Mouse (Mus musculus) forebrain, embryonic 16.5 days (tissue): ENCODE data around the gene Ggt5. TPM values are rescaled to one million over a fixed set of nuclear protein-coding genes. Genes with fewer than 3 reads are reported as not detected.
"Not testable (repeated sequence)": the region's sequence is repeated elsewhere in the genome, so short reads cannot be mapped to it uniquely, and the experiment has no call there.

ENCODE experiments used
- ATAC-seq: fragments of 200-750 bp; cut with Nextera tagmentation; 2 replicates; pipeline ENCODE4 v1.8.0; 2017; ENCODE audit warnings: mild to moderate bottlenecking, moderate library complexity
- H3K27ac ChIP-seq: fragments of 300-500 bp; sonication (generic); 2 replicates; pipeline ENCODE4 v1.5.1; 2014; ENCODE audit warnings: low read length, control low read depth
- H3K27me3 ChIP-seq: fragments of 300-500 bp; sonication (generic); replicated peaks from 2 replicates; pipeline ENCODE4 v1.6.1; 2014; ENCODE audit warnings: low read length; ENCODE audit not compliant: control insufficient read depth, insufficient read depth
- H3K36me3 ChIP-seq: fragments of 300-500 bp; sonication (generic); 2 replicates; pipeline ENCODE4 v1.6.1; 2014; ENCODE audit not compliant: control insufficient read depth, insufficient read depth
- H3K4me1 ChIP-seq: fragments of 300-500 bp; sonication (generic); replicated peaks from 2 replicates; pipeline ENCODE4 v1.6.1; 2014; ENCODE audit warnings: low read length; ENCODE audit not compliant: control insufficient read depth, insufficient read depth
- H3K4me2 ChIP-seq: fragments of 300-500 bp; sonication (generic); 2 replicates; pipeline ENCODE4 v1.6.1; 2014; ENCODE audit warnings: mild to moderate bottlenecking, low read length, control low read depth
- H3K4me3 ChIP-seq: fragments of 300-500 bp; sonication (generic); replicated peaks from 2 replicates; pipeline ENCODE4 v1.5.1; 2014; ENCODE audit warnings: mild to moderate bottlenecking, low read length, control low read depth
- H3K9ac ChIP-seq: fragments of 300-500 bp; sonication (generic); replicated peaks from 2 replicates; pipeline ENCODE4 v1.6.1; 2014; ENCODE audit warnings: low read depth, low read length, control low read depth
- H3K9me3 ChIP-seq: fragments of 300-500 bp; sonication (generic); 2 replicates; pipeline ENCODE4 v1.6.1; 2016; ENCODE audit warnings: low read length; ENCODE audit not compliant: control insufficient read depth
- WGBS: fragments of 180-500 bp; shearing (Covaris S2); extraction: QIAGEN DNeasy Blood & Tissue Kit; methylation state at CpG from one replicate; pipeline ENCODE4 v1.1.7; 2014; 5-methylcytosine and 5-hydroxymethylcytosine counted together
- polyA plus RNA-seq: library from polyadenylated mRNA; unstranded; fragments of >200 nt; fragmentation: Nextera tagmentation; extraction: Ambion mirVana; gene quantifications from 2 replicates; pipeline ENCODE4 v1.2.1, GENCODE M21; 2015

Gene Ggt5
- polyA plus RNA-seq, 1 experiment from 2014 or later: 3.7 TPM

DNA sequence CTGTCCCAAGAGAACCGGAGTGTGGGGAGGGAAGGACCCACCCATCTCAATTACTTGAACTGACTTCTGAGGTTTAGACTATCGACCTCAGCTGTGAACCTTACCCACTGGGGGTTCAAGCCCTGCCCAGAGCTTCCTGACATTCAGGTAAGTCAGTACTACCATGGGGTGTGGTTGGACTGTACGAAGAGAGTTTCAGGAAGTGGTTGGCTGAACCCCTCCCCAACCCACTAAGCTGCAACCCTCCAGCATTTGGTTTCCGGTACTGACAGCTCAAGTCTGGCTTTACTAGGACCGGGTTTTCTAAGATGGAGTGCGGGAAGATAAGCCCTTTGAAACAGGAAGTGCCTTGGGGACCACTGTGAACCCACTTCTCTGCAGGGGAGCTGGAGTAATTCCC is 23.7 kb upstream of the Ggt5 start:
- WGBS: 71% methylated on average over 6 of the region's 6 CpGs
- H3K27ac ChIP-seq: no peak overlapping the region

GRCm38 (mm10) chr10:75565906-75566305 is 23.2 kb upstream of the Ggt5 start:
- Histone ChIP-seq H3K27me3 (no peaks in the 10 kb centered on the region), H3K36me3 (no peaks in the 10 kb centered on the region), H3K27ac (no peak overlapping the region), H3K4me3 (no peak overlapping the region), H3K9me3 (no peaks in the 10 kb centered on the region), H3K4me2 (no peak overlapping the region), H3K4me1 (peaks cover 2% of the 10 kb centered on the region; the same call in 1 of the 2 replicates), H3K9ac (no peak overlapping the region)
- 83% methylated on average over 7 of the region's 7 CpGs for WGBS
- no peak for ATAC-seq

More for the DNA sequence above, 23.7 kb upstream of the Ggt5 start:
- H3K4me2 ChIP-seq: no peak overlapping the region
- H3K4me1 ChIP-seq: peaks cover 7% of the 10 kb centered on the region
- no peak for ATAC-seq
- no peak overlapping the region for H3K4me3 ChIP-seq
- H3K36me3 ChIP-seq: no peaks in the 10 kb centered on the region
- no peaks in the 10 kb centered on the region for H3K27me3 ChIP-seq
- H3K9me3 ChIP-seq: no peaks in the 10 kb centered on the region
- H3K9ac ChIP-seq: no peak overlapping the region

DNA sequence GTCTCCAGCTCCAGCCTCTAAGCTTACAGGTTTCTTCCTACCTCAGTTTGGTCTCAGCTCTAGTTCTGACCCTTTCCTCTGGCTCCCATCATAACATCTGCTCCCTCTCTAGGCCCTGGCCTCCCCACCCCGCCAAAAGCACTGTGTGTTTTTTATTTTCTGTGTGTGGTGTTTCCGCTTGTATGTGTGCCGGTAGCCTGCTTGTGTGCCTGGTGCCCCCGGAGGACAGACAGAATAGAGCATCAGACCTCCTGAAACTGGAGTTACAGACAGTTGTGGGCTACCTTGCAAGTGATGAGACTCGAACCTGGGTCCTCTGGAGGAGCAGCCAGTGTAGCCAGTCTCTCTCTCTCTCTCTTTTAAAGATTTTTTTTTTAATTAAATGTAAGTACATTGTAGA is 22.8 kb upstream of the Ggt5 start:
- no peak overlapping the region for H3K9ac ChIP-seq
- no peak for ATAC-seq
- no peaks in the 10 kb centered on the region for H3K27me3 ChIP-seq
- WGBS: 84% methylated on average over 5 of the region's 5 CpGs
- no peaks in the 10 kb centered on the region for H3K4me1 ChIP-seq
- no peak overlapping the region for H3K4me3 ChIP-seq
- no peak overlapping the region for H3K4me2 ChIP-seq
- no peaks in the 10 kb centered on the region for H3K36me3 ChIP-seq
- H3K27ac ChIP-seq: no peak overlapping the region
- no peaks in the 10 kb centered on the region for H3K9me3 ChIP-seq

DNA sequence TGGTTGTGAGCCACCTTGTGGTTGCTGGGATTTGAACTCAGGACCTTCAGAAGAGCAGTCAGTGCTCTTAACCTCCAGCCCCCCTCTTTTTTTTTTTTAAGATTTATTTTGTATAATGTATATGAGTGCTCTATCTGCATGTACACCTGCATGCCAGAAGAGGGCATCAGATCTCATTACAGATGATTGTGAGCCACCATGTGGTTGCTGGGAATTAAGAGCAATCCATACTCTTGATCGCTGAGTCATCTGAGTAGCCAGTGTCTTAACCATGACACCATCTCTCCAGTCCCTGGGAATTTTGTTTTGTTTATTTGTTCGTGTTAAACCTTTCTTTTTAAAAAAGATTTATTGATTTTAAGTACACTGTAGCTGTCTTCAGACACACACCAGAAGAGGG is 22.4 kb upstream of the Ggt5 start:
- WGBS: 83% methylated on average over 2 of the region's 2 CpGs
- not testable (repeated sequence) for H3K4me1 ChIP-seq, H3K9me3 ChIP-seq, H3K4me2 ChIP-seq, H3K27ac ChIP-seq, H3K9ac ChIP-seq, H3K36me3 ChIP-seq, ATAC-seq, H3K4me3 ChIP-seq, H3K27me3 ChIP-seq

DNA sequence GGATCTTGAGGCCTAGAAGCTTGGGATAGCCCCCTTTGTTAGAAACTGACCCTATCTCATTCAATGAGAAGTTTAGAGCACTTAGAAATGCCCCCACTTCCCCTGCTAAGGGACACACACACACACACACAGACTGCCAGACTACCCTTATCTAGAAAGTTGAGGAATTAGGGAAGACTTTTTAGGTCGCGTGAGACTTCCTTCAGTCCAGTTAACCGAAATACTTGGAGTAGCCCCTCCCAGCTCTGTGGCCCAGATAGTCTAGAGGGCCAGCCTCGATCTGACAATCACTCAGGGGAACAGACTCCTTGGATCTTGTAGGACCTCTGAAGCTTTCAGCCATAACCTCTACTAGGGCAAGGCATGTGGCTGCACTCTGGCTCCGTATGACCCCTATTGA is 21.1 kb upstream of the Ggt5 start:
- no peak overlapping the region for H3K4me3 ChIP-seq
- H3K4me2 ChIP-seq: no peak overlapping the region
- no peak overlapping the region for H3K27ac ChIP-seq
- no peaks in the 10 kb centered on the region for H3K27me3 ChIP-seq
- ATAC-seq: no peak
- no peak overlapping the region for H3K9ac ChIP-seq
- H3K4me1 ChIP-seq: no peaks in the 10 kb centered on the region
- H3K36me3 ChIP-seq: no peaks in the 10 kb centered on the region
- WGBS: 37% methylated on average over 5 of the region's 5 CpGs
- no peaks in the 10 kb centered on the region for H3K9me3 ChIP-seq

DNA sequence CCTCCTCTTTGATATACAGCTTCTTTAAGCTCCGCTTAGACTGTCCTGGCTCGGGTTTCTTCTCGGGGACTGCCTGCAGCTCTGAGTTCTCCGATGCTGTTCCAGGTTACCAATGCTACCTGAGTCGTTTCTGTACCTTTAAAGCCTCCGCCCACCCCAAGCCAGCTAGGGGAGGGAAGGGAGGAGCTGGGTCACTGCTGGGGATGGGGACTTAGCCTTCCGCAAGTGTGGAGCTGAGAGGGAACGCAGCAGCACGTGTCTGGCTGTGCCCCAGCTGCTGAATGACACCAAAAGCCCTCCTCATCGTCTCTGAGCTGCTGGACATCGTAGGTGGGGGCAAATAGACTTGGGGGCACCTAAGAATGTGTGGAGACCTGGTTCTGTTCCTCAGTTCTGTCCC is 20.7 kb upstream of the Ggt5 start:
- no peak overlapping the region for H3K27ac ChIP-seq
- no peak overlapping the region for H3K9ac ChIP-seq
- no peaks in the 10 kb centered on the region for H3K4me1 ChIP-seq
- H3K4me3 ChIP-seq: no peak overlapping the region
- H3K36me3 ChIP-seq: no peaks in the 10 kb centered on the region
- no peaks in the 10 kb centered on the region for H3K9me3 ChIP-seq
- no peak overlapping the region for H3K4me2 ChIP-seq
- no peak for ATAC-seq
- 7% methylated on average over 11 of the region's 11 CpGs for WGBS
- no peaks in the 10 kb centered on the region for H3K27me3 ChIP-seq

- H3K4me1 ChIP-seq: no peaks in the 10 kb centered on the region
- WGBS: 14% methylated on average over 4 of the region's 4 CpGs
- no peak overlapping the region for H3K4me2 ChIP-seq
- no peak overlapping the region for H3K9ac ChIP-seq
- H3K36me3 ChIP-seq: no peaks in the 10 kb centered on the region
- no peaks in the 10 kb centered on the region for H3K9me3 ChIP-seq
- no peak overlapping the region for H3K4me3 ChIP-seq
- no peaks in the 10 kb centered on the region for H3K27me3 ChIP-seq
- no peak for ATAC-seq
- H3K27ac ChIP-seq: no peak overlapping the region
These were observed 20.3 kb upstream of the Ggt5 start for GRCm38 (mm10) chr10:75568851-75569250.

- H3K4me3 ChIP-seq: no peak overlapping the region
- H3K9ac ChIP-seq: no peak overlapping the region
- H3K27ac ChIP-seq: no peak overlapping the region
- no peaks in the 10 kb centered on the region for H3K4me1 ChIP-seq
- no peak for ATAC-seq
- no peaks in the 10 kb centered on the region for H3K36me3 ChIP-seq
- H3K4me2 ChIP-seq: no peak overlapping the region
- H3K27me3 ChIP-seq: no peaks in the 10 kb centered on the region
- 38% methylated on average over 9 of the region's 10 CpGs for WGBS
- no peaks in the 10 kb centered on the region for H3K9me3 ChIP-seq
These were observed 18.0 kb upstream of the Ggt5 start for GRCm38 (mm10) chr10:75570981-75571657.

DNA sequence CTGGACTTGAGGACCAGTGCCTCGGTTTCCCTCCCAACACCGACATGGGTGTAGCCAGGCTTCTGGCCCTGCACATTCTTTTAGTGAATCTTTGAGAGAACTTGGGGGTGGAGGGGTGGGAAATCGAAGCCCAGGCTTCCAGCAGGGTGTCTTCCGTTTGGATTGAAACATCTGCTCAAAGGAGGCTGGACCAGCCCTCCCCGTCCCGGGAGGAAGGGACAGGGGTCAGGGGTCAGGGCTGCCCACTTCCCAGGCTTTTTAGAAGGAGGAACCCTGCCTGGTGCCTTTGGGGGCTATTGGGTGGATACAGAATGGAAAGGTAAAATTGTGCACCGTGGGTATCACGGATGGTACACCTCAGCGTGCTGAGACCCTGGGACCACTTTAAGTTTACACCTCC is 17.2 kb upstream of the Ggt5 start:
- no peaks in the 10 kb centered on the region for H3K4me1 ChIP-seq
- no peak for ATAC-seq
- H3K4me3 ChIP-seq: no peak overlapping the region
- no peak overlapping the region for H3K4me2 ChIP-seq
- no peaks in the 10 kb centered on the region for H3K27me3 ChIP-seq
- no peaks in the 10 kb centered on the region for H3K9me3 ChIP-seq
- no peaks in the 10 kb centered on the region for H3K36me3 ChIP-seq
- no peak overlapping the region for H3K27ac ChIP-seq
- WGBS: 43% methylated on average over 9 of the region's 9 CpGs
- H3K9ac ChIP-seq: no peak overlapping the region

- H3K36me3 ChIP-seq: no peaks in the 10 kb centered on the region
- no peak overlapping the region for H3K9ac ChIP-seq
- H3K27me3 ChIP-seq: no peaks in the 10 kb centered on the region
- no peak overlapping the region for H3K4me3 ChIP-seq
- H3K27ac ChIP-seq: no peak overlapping the region
- 43% methylated on average over 10 of the region's 10 CpGs for WGBS
- H3K4me2 ChIP-seq: no peak overlapping the region
- no peak for ATAC-seq
- no peaks in the 10 kb centered on the region for H3K4me1 ChIP-seq
- H3K9me3 ChIP-seq: no peaks in the 10 kb centered on the region
These were observed 16.0 kb upstream of the Ggt5 start for GRCm38 (mm10) chr10:75573181-75573580.
